In the genomic region with DNA sequence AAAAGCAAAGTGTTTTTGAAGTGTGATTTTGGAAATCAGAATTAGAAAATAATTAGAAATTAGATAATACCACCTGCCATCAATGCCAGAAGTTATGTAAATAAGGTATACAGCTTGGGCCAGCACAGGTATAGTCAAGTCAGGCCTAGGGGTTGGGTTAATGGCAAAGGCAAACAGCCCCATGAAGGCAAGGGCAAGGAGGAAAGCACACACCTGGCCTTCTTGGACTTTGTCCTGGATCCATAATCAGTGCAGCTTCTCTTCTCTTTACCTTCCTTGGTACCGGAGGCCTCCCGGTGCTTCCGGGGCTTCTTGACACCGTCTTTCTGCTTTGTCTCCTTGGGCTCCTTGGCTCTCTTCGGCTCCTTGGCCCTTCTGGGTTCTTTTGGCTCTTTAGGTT, we compare ENCODE assay signal across 24 mouse cellular contexts.
"Had no signal": no experiment of that assay in that cellular context is flagged by ENCODE, and none has a peak within 500 bp of the region (broad histone marks: within the 10 kb centered on the region; RNA-seq: fewer than 3 reads in every experiment).

No protein-coding gene starts in this region.

- DNase-seq: forebrain, postnatal 0 days; gastrocnemius, postnatal 14 days; gastrocnemius, postnatal 36 days; heart, adult 2 months; heart, postnatal 10 days; heart, postnatal 4 days; kidney, adult 11 months; kidney, adult 8-10 months; kidney, postnatal 14 days; kidney, postnatal 36 days; liver had no signal

- H3K27ac ChIP-seq: heart, adult 2 months; hindbrain, embryonic 10.5 days; hindbrain, embryonic 12.5 days; hindbrain, embryonic 14.5 days; kidney, embryonic 15.5 days; kidney, postnatal 0 days; layer of hippocampus, adult 2 months; left cerebral cortex, adult 2 months; limb, embryonic 10.5 days; limb, embryonic 12.5 days had no signal

- H3K9me3 ChIP-seq: hindbrain, embryonic 10.5 days; hindbrain, embryonic 12.5 days; kidney, embryonic 15.5 days; limb, embryonic 10.5 days; limb, embryonic 12.5 days had no signal

- H3K9ac ChIP-seq: forebrain, postnatal 0 days; hindbrain, embryonic 12.5 days; hindbrain, embryonic 14.5 days; kidney, embryonic 15.5 days; limb, embryonic 12.5 days had no signal

- H3K27me3 ChIP-seq: hindbrain, embryonic 12.5 days; kidney, embryonic 15.5 days; limb, embryonic 12.5 days had no signal

- H3K4me3 ChIP-seq: heart, adult 2 months; hindbrain, embryonic 10.5 days; hindbrain, embryonic 12.5 days; kidney, embryonic 15.5 days; layer of hippocampus, adult 2 months; left cerebral cortex, adult 2 months; limb, embryonic 10.5 days; limb, embryonic 12.5 days had no signal

- H3K4me1 ChIP-seq: hindbrain, embryonic 10.5 days; hindbrain, embryonic 12.5 days; limb, embryonic 10.5 days; limb, embryonic 12.5 days had no signal

- ATAC-seq: forebrain, postnatal 0 days; hindbrain, embryonic 16.5 days; inflammation-experienced regulatory T-cells, adult 6 months had no signal

- H3K4me2 ChIP-seq: heart, embryonic 11.5 days; hindbrain, embryonic 12.5 days; hindbrain, embryonic 14.5 days; kidney, embryonic 15.5 days; limb, embryonic 12.5 days; liver, embryonic 11.5 days had no signal
